Mouse (Mus musculus) forebrain, embryonic 12.5 days (tissue): ENCODE data around the gene Scube2. TPM values are rescaled to one million over a fixed set of nuclear protein-coding genes. Genes with fewer than 3 reads are reported as not detected.

ENCODE experiments used
- polyA plus RNA-seq: library from polyadenylated mRNA; unstranded; fragments of >200 nt; fragmentation: Nextera tagmentation; extraction: Ambion mirVana; gene quantifications from 2 replicates; pipeline ENCODE4 v1.2.1, GENCODE M21; 2016

Gene Scube2
- polyA plus RNA-seq, 1 experiment from 2014 or later = 1.5 TPM

Other genes starting within 250 kb of the Scube2 start
- 24.6 and 26.0 TPM in 2 replicates for gene St5, start 162.1 kb downstream of the Scube2 start, polyA plus RNA-seq
- gene Akip1, start 162.0 kb downstream of the Scube2 start, polyA plus RNA-seq = 15.6 and 17.4 TPM in 2 replicates
- gene BC051019, start 141.8 kb downstream of the Scube2 start, polyA plus RNA-seq = not detected in 2 replicates
- not detected in 2 replicates for gene Ascl3, start 134.0 kb downstream of the Scube2 start, polyA plus RNA-seq
- 48.9 and 49.8 TPM in 2 replicates for gene Tmem9b, start 112.8 kb downstream of the Scube2 start, polyA plus RNA-seq
- 2.2 and 2.3 TPM in 2 replicates for gene Nrip3, start 83.7 kb downstream of the Scube2 start, polyA plus RNA-seq
- 52.2 and 53.6 TPM in 2 replicates for gene Dennd5a, start 94.8 kb upstream of the Scube2 start, polyA plus RNA-seq
- 75.8 and 78.8 TPM in 2 replicates for gene Tmem41b, start 121.2 kb upstream of the Scube2 start, polyA plus RNA-seq
- 58.6 and 61.1 TPM in 2 replicates for gene Ipo7, start 152.6 kb upstream of the Scube2 start, polyA plus RNA-seq
- gene Zfp143, start 195.5 kb upstream of the Scube2 start, polyA plus RNA-seq = 27.8 and 31.3 TPM in 2 replicates